Comparison of ENCODE assay signal across 9 mouse cellular contexts in genomic region chr9:47708299-47708698, GRCm38 (mm10).
DNase-seq lines count a peak whose midpoint lies in the region; ATAC-seq and TF ChIP-seq lines count a peak whose summit lies in the region.
"Had no signal": no experiment of that assay in that cellular context is flagged by ENCODE, and none has a peak within 500 bp of the region (broad histone marks: within the 10 kb centered on the region; RNA-seq: fewer than 3 reads in every experiment).

No protein-coding gene starts in this region.

- intact Hi-C loops in left cerebral cortex, postnatal 4 days (cut with DNase I), result loop anchor here (10.0 kb wide), 2 partner anchors 973 to 1353 kb away; no protein-coding TSS in a partner anchor

- DNase-seq in CD4-positive, CD25-positive, alpha-beta regulatory T cell, adult 2 months (ENCODE audit: low read depth, low spot score), result peak; percentile 49
- peak; percentile 93 to 94 for DNase-seq in cerebellum, postnatal 10 days
- DNase-seq in gastrocnemius, adult 18-20 months (ENCODE audit: low spot score), result peak; percentile 81
- peak; percentile 83 for DNase-seq in left cerebral cortex, postnatal 4 days
- DNase-seq in midbrain, embryonic 14.5 days, result peak; percentile 93
- DNase-seq in spleen, adult 2 months (ENCODE audit: low read depth in 1 of 2, low spot score in 2 of 2), result peak in 1 of 2 experiments; percentile 28

- H3K9me3 ChIP-seq in intestine, postnatal 0 days (ENCODE audit: control insufficient read depth), result no peaks in the 10 kb centered on the region
- no peaks in the 10 kb centered on the region; the same call in 1 of the 2 replicates for H3K9me3 ChIP-seq in midbrain, embryonic 14.5 days (ENCODE audit: control insufficient read depth, low read length)

- H3K36me3 ChIP-seq in intestine, postnatal 0 days (ENCODE audit: control insufficient read depth, insufficient read depth), result no peaks in the 10 kb centered on the region
- no peaks in the 10 kb centered on the region for H3K36me3 ChIP-seq in midbrain, embryonic 14.5 days (ENCODE audit: control insufficient read depth, insufficient read depth, low read length)
- no peaks in the 10 kb centered on the region for H3K36me3 ChIP-seq in spleen, adult 2 months (ENCODE audit: control insufficient read depth, insufficient read depth, low read length)

- TF ChIP-seq CTCF in intestine, postnatal 0 days (IDR thresholded peaks at IDR 0.05; ENCODE audit: low read depth), result peak; percentile 96
- TF ChIP-seq CTCF in spleen, adult 2 months (IDR thresholded peaks at IDR 0.05; ENCODE audit: extremely low read depth, insufficient read depth, insufficient read length, insufficient replicate concordance), result peak; percentile 44; the same call in 1 of the 2 replicates

- no peaks in the 10 kb centered on the region for H3K4me1 ChIP-seq in intestine, postnatal 0 days (replicated peaks; ENCODE audit: control insufficient read depth, insufficient read depth, low read length)
- peaks cover 24% of the 10 kb centered on the region for H3K4me1 ChIP-seq in midbrain, embryonic 14.5 days (ENCODE audit: control insufficient read depth, insufficient read depth, low read length)
- no peaks in the 10 kb centered on the region for H3K4me1 ChIP-seq in spleen, adult 2 months (ENCODE audit: control insufficient read depth, insufficient read depth, insufficient read length)

- H3K9ac ChIP-seq in intestine, postnatal 0 days (ENCODE audit: low read depth, low read length), result no peak overlapping the region
- H3K9ac ChIP-seq in midbrain, embryonic 14.5 days (replicated peaks; ENCODE audit: low read length), result no peak overlapping the region

- no peak overlapping the region for H3K27ac ChIP-seq in intestine, postnatal 0 days (ENCODE audit: low read depth, low read length)
- peak overlapping the region; percentile 71; the same call in 1 of the 2 replicates for H3K27ac ChIP-seq in midbrain, embryonic 14.5 days (replicated peaks; ENCODE audit: low read depth, low read length)
- no peak overlapping the region for H3K27ac ChIP-seq in spleen, adult 2 months (ENCODE audit: insufficient read depth, low read length)

- H3K4me2 ChIP-seq in intestine, postnatal 0 days (replicated peaks; ENCODE audit: low read depth), result no peak overlapping the region
- H3K4me2 ChIP-seq in midbrain, embryonic 14.5 days (ENCODE audit: low read length), result no peak overlapping the region

- WGBS in intestine, postnatal 0 days, result 17% methylated on average over 10 of the region's 10 CpGs
- 21% methylated on average over 10 of the region's 10 CpGs for WGBS in midbrain, embryonic 14.5 days
- 38% methylated on average over 10 of the region's 10 CpGs for WGBS in spleen, adult 2 months

- ATAC-seq in CD4-positive, CD25-positive, alpha-beta regulatory T cell, adult 4 months, result no peak
- no peak; the same call in 1 of the 2 replicates for ATAC-seq in intestine, postnatal 0 days
- no peak for ATAC-seq in midbrain, embryonic 14.5 days (ENCODE audit: low FRiP score, low TSS enrichment)

- no peak for TF ChIP-seq POLR2A in spleen, adult 2 months (IDR thresholded peaks at IDR 0.05; ENCODE audit: low read depth, low read length)

- H3K27me3 ChIP-seq in intestine, postnatal 0 days (replicated peaks; ENCODE audit: control insufficient read depth, insufficient read depth, low read length), result no peaks in the 10 kb centered on the region
- H3K27me3 ChIP-seq in midbrain, embryonic 14.5 days (ENCODE audit: control insufficient read depth, insufficient read depth, low read length), result no peaks in the 10 kb centered on the region
- H3K27me3 ChIP-seq in spleen, adult 2 months (ENCODE audit: control insufficient read depth, insufficient read depth, low read length), result no peaks in the 10 kb centered on the region

- no peak overlapping the region for H3K4me3 ChIP-seq in intestine, postnatal 0 days (ENCODE audit: low read depth, low read length)
- no peak overlapping the region for H3K4me3 ChIP-seq in midbrain, embryonic 14.5 days (replicated peaks; ENCODE audit: low read depth, low read length)
- no peak overlapping the region for H3K4me3 ChIP-seq in spleen, adult 2 months (ENCODE audit: extremely low read depth, insufficient read depth, insufficient read length)
- H3K4me3 ChIP-seq: myocyte had no signal
